Mouse (Mus musculus) liver, embryonic 14.5 days (tissue): ENCODE results near the gene Gm7879. TPM values are rescaled to one million over a fixed set of nuclear protein-coding genes. Genes with fewer than 3 reads are reported as not detected.
"Not testable (repeated sequence)": the region's sequence is repeated elsewhere in the genome, so short reads cannot be mapped to it uniquely, and the experiment has no call there.

Experiments used
- ATAC-seq: fragments of 200-750 bp; cut with Nextera tagmentation; 2 replicates; pipeline ENCODE4 v1.8.0; 2017; ENCODE audit warnings: moderate number of reproducible peaks, mild to moderate bottlenecking, moderate library complexity; ENCODE audit not compliant: insufficient read depth
- DNase-seq, 3 experiments: peaks; one replicate each; pipeline ENCODE4 v3.0.0-alpha.2; 2012 to 2013; ENCODE audit warnings: low read depth in 3 of 3, low spot score in 3 of 3
- H3K27ac ChIP-seq: fragments of 300-500 bp; sonication (generic); 2 replicates; pipeline ENCODE4 v1.5.1; 2014; ENCODE audit warnings: moderate library complexity, mild to moderate bottlenecking, control low read depth, inconsistent platforms
- H3K27me3 ChIP-seq: fragments of 300-500 bp; sonication (generic); 2 replicates; pipeline ENCODE4 v1.6.1; 2014; ENCODE audit warnings: mild to moderate bottlenecking, low read length, moderate library complexity; ENCODE audit not compliant: control insufficient read depth, insufficient read depth
- H3K36me3 ChIP-seq: fragments of 300-500 bp; sonication (generic); replicated peaks from 2 replicates; pipeline ENCODE4 v1.6.1; 2014; ENCODE audit warnings: low read depth; ENCODE audit not compliant: control insufficient read depth, insufficient read depth
- H3K4me1 ChIP-seq, 2 experiments: fragments of 200-500 bp in 1 of 2; fragments of 300-500 bp in 1 of 2; sonication (generic) in 1 of 2; replicated peaks; 2 replicates each; pipeline ENCODE4 v1.6.1; 2012 to 2014; ENCODE audit warnings: antibody characterized with exemption in 1 of 2, inconsistent platforms in 1 of 2, low read length in 1 of 2; ENCODE audit not compliant: control insufficient read depth in 2 of 2, insufficient read depth in 2 of 2
- H3K4me2 ChIP-seq: fragments of 300-500 bp; sonication (generic); 2 replicates; pipeline ENCODE4 v1.6.1; 2014; ENCODE audit warnings: low read depth, mild to moderate bottlenecking, control low read depth, moderate library complexity
- H3K4me3 ChIP-seq, 2 experiments: fragments of 200-500 bp in 1 of 2; fragments of 300-500 bp in 1 of 2; sonication (generic) in 1 of 2; 2 replicates each; pipeline ENCODE4 v1.5.1; 2012 to 2014; ENCODE audit warnings: low read depth in 2 of 2, low read length in 2 of 2, mild to moderate bottlenecking in 2 of 2, control low read depth in 1 of 2, inconsistent platforms in 1 of 2, moderate library complexity in 1 of 2; ENCODE audit not compliant: insufficient read depth in 1 of 2
- H3K9ac ChIP-seq: fragments of 300-500 bp; sonication (generic); replicated peaks from 2 replicates; pipeline ENCODE4 v1.6.1; 2014; ENCODE audit warnings: mild to moderate bottlenecking, control low read depth, moderate library complexity
- H3K9me3 ChIP-seq: fragments of 300-500 bp; sonication (generic); 2 replicates; pipeline ENCODE4 v1.6.1; 2016; ENCODE audit warnings: low read length, mixed read lengths; ENCODE audit not compliant: control insufficient read depth
- CTCF ChIP-seq: IDR thresholded peaks from 2 replicates; pipeline ENCODE4 v1.5.1; 2016; ENCODE audit warnings: antibody characterized with exemption, low read depth, control low read depth
- EP300 ChIP-seq: IDR thresholded peaks from 2 replicates; pipeline ENCODE4 v1.6.1; 2016; ENCODE audit warnings: antibody characterized with exemption, low read depth
- WGBS: fragments of 180-500 bp; shearing (Covaris S2); extraction: QIAGEN DNeasy Blood & Tissue Kit; methylation state at CpG from one replicate; pipeline ENCODE4 v1.1.7; 2014; ENCODE audit not compliant: insufficient replicate concordance; 5-methylcytosine and 5-hydroxymethylcytosine counted together
- polyA plus RNA-seq, 2 experiments: library from polyadenylated mRNA; depleted of rRNA in 1 of 2; stranded (reverse) in 1 of 2; unstranded in 1 of 2; fragments of >200 nt; fragmentation: Nextera tagmentation in 1 of 2; extraction: Ambion mirVana in 1 of 2; gene quantifications; 2 replicates each; pipeline versions ENCODE4 v1.2.1 to v1.2.3; 2012 to 2014

The Gm7879 gene
- polyA plus RNA-seq (2012; rRNA removed) (0.46 TPM in 1 of 2 replicates, not detected in the other), polyA plus RNA-seq (2014; fragmentation: Nextera tagmentation; extraction: Ambion mirVana) (0.40 and 0.86 TPM in 2 replicates)

GRCm38 (mm10) chr5:43912844-43913243 lies at the start of gene Gm7879:
TSS of gene Gm7879 (plus strand) at chr5:43913144.
- H3K4me3 ChIP-seq, H3K27me3 ChIP-seq, DNase-seq, H3K4me1 ChIP-seq, H3K9ac ChIP-seq, H3K27ac ChIP-seq, H3K36me3 ChIP-seq, ATAC-seq, H3K9me3 ChIP-seq, H3K4me2 ChIP-seq: not testable (repeated sequence)
- 69% methylated on average over 4 of the region's 4 CpGs for WGBS

- ATAC-seq: no peak
- no peak overlapping the region for H3K4me3 ChIP-seq
These were observed 49.3 kb upstream of the Gm7879 start for GRCm38 (mm10) chr5:43863642-43864041.

GRCm38 (mm10) chr5:43865316-43865715 lies 47.6 kb upstream of the Gm7879 start:
- H3K4me1 ChIP-seq: peaks cover 0 to 9% of the 10 kb centered on the region in 2 experiments; a peak in 2 of 4 replicates
- no peak overlapping the region for H3K27ac ChIP-seq
- H3K36me3 ChIP-seq: no peaks in the 10 kb centered on the region
- 28% methylated on average over 2 of the region's 2 CpGs for WGBS
- H3K9ac ChIP-seq: no peak overlapping the region
- ATAC-seq: no peak
- TF ChIP-seq EP300: no peak
- TF ChIP-seq CTCF: no peak
- no peak overlapping the region for H3K4me3 ChIP-seq
- DNase-seq: no peak
- H3K9me3 ChIP-seq: no peaks in the 10 kb centered on the region
- no peaks in the 10 kb centered on the region for H3K27me3 ChIP-seq
- no peak overlapping the region for H3K4me2 ChIP-seq

More at GRCm38 (mm10) chr5:43863642-43864041, 49.3 kb upstream of the Gm7879 start:
- H3K9me3 ChIP-seq: no peaks in the 10 kb centered on the region
- no peak for DNase-seq
- TF ChIP-seq EP300 (no peak), CTCF (no peak)
- H3K27ac ChIP-seq: no peak overlapping the region
- no peak overlapping the region for H3K4me2 ChIP-seq
- H3K36me3 ChIP-seq: no peaks in the 10 kb centered on the region
- H3K4me1 ChIP-seq: peaks cover 0 to 9% of the 10 kb centered on the region in 2 experiments; a peak in 2 of 4 replicates
- no peak overlapping the region for H3K9ac ChIP-seq
- H3K27me3 ChIP-seq: no peaks in the 10 kb centered on the region
- WGBS: 51% methylated on average over 6 of the region's 6 CpGs

- Histone ChIP-seq H3K4me1 (peaks cover 0 to 7% of the 10 kb centered on the region in 2 experiments; a peak in 2 of 4 replicates), H3K9me3 (no peaks in the 10 kb centered on the region), H3K9ac (no peak within 1 kb of the TSS), H3K4me3 (peak within 1 kb of the TSS; percentile 24 to 30), H3K4me2 (peak within 1 kb of the TSS; percentile 42), H3K27ac (no peak within 1 kb of the TSS), H3K27me3 (no peaks in the 10 kb centered on the region), H3K36me3 (no peaks in the 10 kb centered on the region)
- DNase-seq (no peak), ATAC-seq (no peak)
- TF ChIP-seq CTCF (no peak), EP300 (no peak)
These were observed 44.7 kb upstream of the Gm7879 start, which contains the start of gene Cd38 for GRCm38 (mm10) chr5:43868253-43868652. TSS of gene Cd38 (plus strand) at chr5:43868553.

GRCm38 (mm10) chr5:43868711-43869600 lies 44.0 kb upstream of the Gm7879 start:
- Histone ChIP-seq H3K4me1 (peaks cover 0 to 6% of the 10 kb centered on the region in 2 experiments; a peak in 2 of 4 replicates), H3K4me3 (peak overlapping the region; percentile 18 to 30), H3K9me3 (no peaks in the 10 kb centered on the region), H3K27me3 (no peaks in the 10 kb centered on the region), H3K4me2 (peak overlapping the region; percentile 42), H3K36me3 (no peaks in the 10 kb centered on the region), H3K27ac (no peak overlapping the region), H3K9ac (no peak overlapping the region)
- ATAC-seq: no peak; the same call in 1 of the 2 replicates
- WGBS: 3% methylated on average over 28 of the region's 28 CpGs
- no peak for DNase-seq
- no peak for TF ChIP-seq EP300
- no peak for TF ChIP-seq CTCF
